Mouse (Mus musculus) midbrain, embryonic 15.5 days (tissue): ENCODE measurements around the gene Ppm1a. TPM values are rescaled to one million over a fixed set of nuclear protein-coding genes. Genes with fewer than 3 reads are reported as not detected.

Experiments used
- ATAC-seq: fragments of 200-750 bp; cut with Nextera tagmentation; replicated peaks from 2 replicates; pipeline ENCODE4 v1.8.0; 2017; ENCODE audit warnings: moderate TSS enrichment
- H3K27ac ChIP-seq: fragments of 300-500 bp; sonication (generic); 2 replicates; pipeline ENCODE4 v1.5.1; 2015; ENCODE audit warnings: mild to moderate bottlenecking, inconsistent platforms
- H3K27me3 ChIP-seq: fragments of 300-500 bp; sonication (generic); replicated peaks from 2 replicates; pipeline ENCODE4 v1.6.1; 2015; ENCODE audit warnings: inconsistent platforms
- H3K36me3 ChIP-seq: fragments of 300-500 bp; sonication (generic); replicated peaks from 2 replicates; pipeline ENCODE4 v1.6.1; 2015; ENCODE audit warnings: inconsistent platforms
- H3K4me1 ChIP-seq: fragments of 300-500 bp; sonication (generic); 2 replicates; pipeline ENCODE4 v1.6.1; 2015; ENCODE audit warnings: inconsistent platforms
- H3K4me2 ChIP-seq: fragments of 300-500 bp; sonication (generic); 2 replicates; pipeline ENCODE4 v1.6.1; 2015; ENCODE audit warnings: inconsistent platforms, mild to moderate bottlenecking, moderate library complexity
- H3K4me3 ChIP-seq: fragments of 300-500 bp; sonication (generic); 2 replicates; pipeline ENCODE4 v1.5.1; 2015; ENCODE audit warnings: mild to moderate bottlenecking, inconsistent platforms
- H3K9ac ChIP-seq: fragments of 300-500 bp; sonication (generic); 2 replicates; pipeline ENCODE4 v1.6.1; 2015; ENCODE audit warnings: mild to moderate bottlenecking, inconsistent platforms
- H3K9me3 ChIP-seq: fragments of 300-500 bp; sonication (generic); 2 replicates; pipeline ENCODE4 v1.6.1; 2016; ENCODE audit warnings: inconsistent platforms
- WGBS: fragments of 180-500 bp; shearing (Covaris S2); methylation state at CpG from one replicate; pipeline ENCODE4 v1.1.7; 2015; ENCODE audit warnings: mixed read lengths; 5-methylcytosine and 5-hydroxymethylcytosine counted together
- polyA plus RNA-seq: library from polyadenylated mRNA; unstranded; fragments of >200 nt; fragmentation: Nextera tagmentation; extraction: Ambion mirVana; gene quantifications from 2 replicates; pipeline ENCODE4 v1.2.1, GENCODE M21; 2015

Ppm1a gene
- polyA plus RNA-seq, 1 experiment from 2014 or later, result 62.3 TPM

GRCm38 (mm10) chr12:72786986-72787385, 29.7 kb downstream of the Ppm1a start:
- no peaks in the 10 kb centered on the region for H3K9me3 ChIP-seq
- H3K9ac ChIP-seq, result no peak overlapping the region
- WGBS, result 89% methylated on average over 4 of the region's 4 CpGs
- no peaks in the 10 kb centered on the region for H3K27me3 ChIP-seq
- ATAC-seq, result no peak
- no peak overlapping the region for H3K27ac ChIP-seq
- H3K4me3 ChIP-seq, result no peak overlapping the region
- H3K4me2 ChIP-seq, result no peak overlapping the region
- no peaks in the 10 kb centered on the region for H3K4me1 ChIP-seq
- peaks cover 11% of the 10 kb centered on the region; the same call in 1 of the 2 replicates for H3K36me3 ChIP-seq

DNA sequence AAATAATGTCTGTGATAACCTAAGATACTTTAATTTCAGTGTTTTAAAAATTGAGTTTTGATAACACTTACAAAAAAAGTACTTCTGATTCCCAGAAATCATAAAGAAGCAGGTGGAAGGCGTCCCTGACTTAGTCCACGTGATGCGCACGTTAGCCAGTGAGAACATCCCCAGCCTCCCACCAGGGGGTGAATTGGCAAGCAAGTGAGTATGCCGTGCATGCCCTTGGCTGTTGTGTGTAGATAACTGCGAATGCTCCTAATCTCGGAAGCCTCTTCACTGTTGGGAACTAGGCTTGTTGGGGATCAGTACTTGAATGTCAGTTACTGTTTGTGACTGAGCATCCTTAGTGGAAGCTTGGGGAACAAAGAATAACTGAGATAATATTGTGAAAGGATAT, 33.3 kb downstream of the Ppm1a start:
- peak; percentile 62; the same call in 1 of the 2 replicates for ATAC-seq
- Histone ChIP-seq H3K4me1 (no peaks in the 10 kb centered on the region), H3K36me3 (peaks cover 16% of the 10 kb centered on the region; the same call in 1 of the 2 replicates), H3K27me3 (no peaks in the 10 kb centered on the region), H3K9ac (no peak overlapping the region), H3K9me3 (no peaks in the 10 kb centered on the region), H3K4me3 (no peak overlapping the region), H3K4me2 (no peak overlapping the region), H3K27ac (no peak overlapping the region)
- WGBS, result 46% methylated on average over 7 of the region's 7 CpGs

GRCm38 (mm10) chr12:72792320-72793091, 35.3 kb downstream of the Ppm1a start:
- WGBS, result 90% methylated on average over 11 of the region's 11 CpGs
- H3K4me2 ChIP-seq, result no peak overlapping the region
- H3K27me3 ChIP-seq, result no peaks in the 10 kb centered on the region
- H3K4me3 ChIP-seq, result no peak overlapping the region
- H3K4me1 ChIP-seq, result no peaks in the 10 kb centered on the region
- H3K27ac ChIP-seq, result no peak overlapping the region
- no peak overlapping the region for H3K9ac ChIP-seq
- peaks cover 17% of the 10 kb centered on the region; the same call in 1 of the 2 replicates for H3K36me3 ChIP-seq
- no peak for ATAC-seq
- H3K9me3 ChIP-seq, result no peaks in the 10 kb centered on the region

GRCm38 (mm10) chr12:72793983-72794382, 36.7 kb downstream of the Ppm1a start:
- no peaks in the 10 kb centered on the region for H3K9me3 ChIP-seq
- H3K27ac ChIP-seq, result no peak overlapping the region
- H3K4me2 ChIP-seq, result no peak overlapping the region
- ATAC-seq, result no peak
- WGBS, result 92% methylated on average over 8 of the region's 8 CpGs
- no peak overlapping the region for H3K4me3 ChIP-seq
- H3K9ac ChIP-seq, result no peak overlapping the region
- H3K36me3 ChIP-seq, result peaks cover 17% of the 10 kb centered on the region; the same call in 1 of the 2 replicates
- no peaks in the 10 kb centered on the region for H3K4me1 ChIP-seq
- no peaks in the 10 kb centered on the region for H3K27me3 ChIP-seq

- Histone ChIP-seq H3K9me3 (no peaks in the 10 kb centered on the region), H3K27me3 (no peaks in the 10 kb centered on the region), H3K27ac (no peak overlapping the region), H3K9ac (no peak overlapping the region), H3K4me2 (no peak overlapping the region), H3K4me1 (no peaks in the 10 kb centered on the region), H3K4me3 (no peak overlapping the region), H3K36me3 (no peaks in the 10 kb centered on the region)
- no peak for ATAC-seq
- WGBS, result 85% methylated on average over 6 of the region's 6 CpGs
These were observed 52.5 kb downstream of the Ppm1a start for GRCm38 (mm10) chr12:72809798-72810197.

DNA sequence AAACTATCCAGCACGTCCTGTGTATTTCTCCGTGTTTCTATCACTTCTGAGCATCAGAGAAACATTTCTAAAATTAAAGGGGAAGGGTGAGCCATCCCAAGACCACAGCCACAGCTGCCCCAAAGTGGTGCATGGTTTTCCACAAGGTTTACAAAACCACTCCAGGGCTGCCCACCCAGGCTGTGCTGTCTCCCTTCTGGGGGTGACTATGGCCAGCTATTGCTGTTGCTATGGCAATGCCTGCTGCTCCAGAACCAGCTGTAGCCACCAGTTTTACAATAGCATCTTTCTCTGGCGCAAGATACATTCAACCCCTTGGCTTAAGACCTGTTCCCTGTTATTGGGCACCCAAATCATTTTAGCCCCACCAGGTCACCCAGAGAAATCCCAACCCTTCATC, 54.3 kb downstream of the Ppm1a start:
- no peak for ATAC-seq
- H3K4me2 ChIP-seq, result no peak overlapping the region
- no peaks in the 10 kb centered on the region for H3K36me3 ChIP-seq
- no peaks in the 10 kb centered on the region for H3K9me3 ChIP-seq
- no peak overlapping the region for H3K4me3 ChIP-seq
- H3K27ac ChIP-seq, result no peak overlapping the region
- 72% methylated on average over 3 of the region's 3 CpGs for whole genome bisulfite sequencing
- no peaks in the 10 kb centered on the region for H3K4me1 ChIP-seq
- no peak overlapping the region for H3K9ac ChIP-seq
- no peaks in the 10 kb centered on the region for H3K27me3 ChIP-seq

- WGBS, result 2% methylated on average over 24 of the region's 24 CpGs
- H3K27me3 ChIP-seq, result peaks cover 19% of the 10 kb centered on the region
- peak overlapping the region; percentile 59 for H3K9ac ChIP-seq
- H3K4me3 ChIP-seq, result peak overlapping the region; percentile 46
- H3K4me2 ChIP-seq, result peak overlapping the region; percentile 78
- H3K36me3 ChIP-seq, result no peaks in the 10 kb centered on the region
- peaks cover 10% of the 10 kb centered on the region for H3K4me1 ChIP-seq
- peak overlapping the region; percentile 78 for H3K27ac ChIP-seq
- ATAC-seq, result peak; percentile 89
- H3K9me3 ChIP-seq, result no peaks in the 10 kb centered on the region
These were observed 63.7 kb downstream of the Ppm1a start for GRCm38 (mm10) chr12:72820940-72821431.

- peak overlapping the region; percentile 46 for H3K4me3 ChIP-seq
- 0 out of 2 replicates have a peak, but pooled peaks have one; percentile 25 for ATAC-seq
- peak overlapping the region; percentile 59; the same call in 1 of the 2 replicates for H3K9ac ChIP-seq
- H3K27ac ChIP-seq, result peak overlapping the region; percentile 78
- H3K4me1 ChIP-seq, result peaks cover 10% of the 10 kb centered on the region
- WGBS, result 40% methylated on average over 6 of the region's 6 CpGs
- peak overlapping the region; percentile 78 for H3K4me2 ChIP-seq
- no peaks in the 10 kb centered on the region for H3K9me3 ChIP-seq
- H3K36me3 ChIP-seq, result no peaks in the 10 kb centered on the region
- peaks cover 19% of the 10 kb centered on the region for H3K27me3 ChIP-seq
These were observed 64.3 kb downstream of the Ppm1a start for GRCm38 (mm10) chr12:72821589-72821988.

DNA sequence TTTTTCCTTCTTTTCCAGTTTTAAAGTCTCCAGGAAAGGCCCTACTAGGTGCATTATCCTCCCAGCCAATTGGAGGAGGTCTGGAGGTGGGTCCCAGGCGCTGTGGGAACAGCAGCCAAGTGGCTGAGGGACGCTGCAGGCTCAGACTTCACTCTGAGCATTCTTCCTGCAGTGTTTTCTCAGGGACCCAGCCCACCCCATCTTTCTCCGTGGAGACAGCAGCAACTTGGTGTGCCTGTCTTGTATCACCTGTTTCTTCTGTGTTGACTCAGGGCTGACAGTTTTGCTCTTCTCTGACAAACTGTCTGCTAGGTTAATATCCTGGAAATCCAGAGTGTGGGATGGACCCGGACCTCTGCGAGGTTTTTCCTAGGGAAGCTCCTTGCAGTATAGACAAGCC, 68.4 kb downstream of the Ppm1a start:
- H3K4me1 ChIP-seq, result peaks cover 9% of the 10 kb centered on the region
- no peak overlapping the region for H3K9ac ChIP-seq
- no peak overlapping the region for H3K27ac ChIP-seq
- H3K27me3 ChIP-seq, result peaks cover 26% of the 10 kb centered on the region
- WGBS, result 61% methylated on average over 5 of the region's 5 CpGs
- H3K9me3 ChIP-seq, result no peaks in the 10 kb centered on the region
- H3K4me2 ChIP-seq, result no peak overlapping the region
- no peaks in the 10 kb centered on the region for H3K36me3 ChIP-seq
- ATAC-seq, result no peak
- no peak overlapping the region for H3K4me3 ChIP-seq

DNA sequence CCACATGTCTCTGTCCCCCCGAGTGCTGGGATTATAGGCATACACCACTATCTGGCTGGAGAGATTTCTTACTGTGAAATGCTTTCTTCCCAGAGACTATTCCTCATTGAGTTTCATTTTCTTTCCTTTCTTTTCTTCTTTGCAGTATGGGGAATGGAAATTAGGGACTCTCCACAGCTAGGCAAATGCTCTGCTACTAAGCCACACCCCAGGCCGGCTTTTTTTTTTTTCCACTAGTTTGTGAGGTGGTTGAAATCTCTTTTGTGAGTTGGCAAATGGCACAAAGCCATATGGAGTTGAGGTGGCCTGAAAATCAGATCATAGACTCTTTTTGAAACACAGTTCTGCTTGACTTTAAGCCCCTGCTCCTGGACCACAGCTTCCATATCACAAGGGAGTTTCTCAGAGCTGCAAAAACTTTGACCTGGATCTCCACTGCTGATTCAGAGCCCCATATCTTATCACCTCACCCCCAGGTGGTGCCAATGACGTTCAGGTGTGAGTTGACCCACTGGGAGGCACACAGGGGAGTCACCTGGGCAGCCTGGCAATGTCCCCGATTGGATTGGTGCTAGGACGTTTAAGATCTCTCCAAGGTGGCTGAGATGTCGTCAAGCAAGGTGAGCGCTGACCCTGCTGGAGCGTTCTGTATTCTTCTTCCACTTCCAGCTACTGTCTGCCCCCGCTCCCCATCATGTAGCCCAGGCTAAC, 71.7 kb downstream of the Ppm1a start:
- ATAC-seq, result no peak
- Histone ChIP-seq H3K27ac (no peak overlapping the region), H3K36me3 (no peaks in the 10 kb centered on the region), H3K4me2 (no peak overlapping the region), H3K27me3 (peaks cover 22% of the 10 kb centered on the region), H3K4me3 (no peak overlapping the region), H3K9ac (no peak overlapping the region), H3K9me3 (no peaks in the 10 kb centered on the region), H3K4me1 (peaks cover 8% of the 10 kb centered on the region)
- WGBS, result 83% methylated on average over 9 of the region's 9 CpGs

DNA sequence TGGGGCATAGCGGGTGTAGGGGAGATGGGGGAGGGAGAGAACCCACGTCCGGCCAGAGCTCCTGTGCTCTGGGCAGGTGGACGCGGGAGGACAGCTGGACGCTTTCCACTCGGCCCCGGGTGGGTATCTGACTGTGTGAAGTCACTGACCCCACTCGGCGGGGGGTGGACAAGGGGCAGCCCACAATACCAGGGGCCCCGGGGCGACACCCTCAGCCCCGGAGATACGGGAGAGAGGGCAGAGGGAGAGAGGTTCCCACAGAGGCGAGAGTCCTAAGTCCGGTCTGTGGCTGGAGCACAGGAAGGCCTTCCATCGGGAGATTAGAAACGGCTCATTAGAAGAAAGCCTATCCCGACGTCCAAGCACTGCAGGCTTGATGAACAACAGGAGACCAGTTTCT, 72.5 kb downstream of the Ppm1a start:
- Histone ChIP-seq H3K4me1 (peaks cover 8% of the 10 kb centered on the region), H3K9me3 (no peaks in the 10 kb centered on the region), H3K9ac (no peak overlapping the region), H3K27me3 (peaks cover 26% of the 10 kb centered on the region), H3K4me2 (no peak overlapping the region), H3K36me3 (no peaks in the 10 kb centered on the region), H3K27ac (no peak overlapping the region), H3K4me3 (no peak overlapping the region)
- 56% methylated on average over 20 of the region's 20 CpGs for WGBS
- ATAC-seq, result no peak

GRCm38 (mm10) chr12:72830317-72830716, 73.1 kb downstream of the Ppm1a start:
- peak; percentile 35; the same call in 1 of the 2 replicates for ATAC-seq
- H3K36me3 ChIP-seq, result no peaks in the 10 kb centered on the region
- H3K9me3 ChIP-seq, result no peaks in the 10 kb centered on the region
- H3K4me3 ChIP-seq, result no peak overlapping the region
- H3K4me2 ChIP-seq, result no peak overlapping the region
- no peak overlapping the region for H3K27ac ChIP-seq
- peaks cover 8% of the 10 kb centered on the region for H3K4me1 ChIP-seq
- WGBS, result 45% methylated on average over 8 of the region's 8 CpGs
- H3K27me3 ChIP-seq, result peaks cover 31% of the 10 kb centered on the region
- no peak overlapping the region for H3K9ac ChIP-seq
